8 mouse cellular contexts compared by ENCODE assay signal in the genomic region with DNA sequence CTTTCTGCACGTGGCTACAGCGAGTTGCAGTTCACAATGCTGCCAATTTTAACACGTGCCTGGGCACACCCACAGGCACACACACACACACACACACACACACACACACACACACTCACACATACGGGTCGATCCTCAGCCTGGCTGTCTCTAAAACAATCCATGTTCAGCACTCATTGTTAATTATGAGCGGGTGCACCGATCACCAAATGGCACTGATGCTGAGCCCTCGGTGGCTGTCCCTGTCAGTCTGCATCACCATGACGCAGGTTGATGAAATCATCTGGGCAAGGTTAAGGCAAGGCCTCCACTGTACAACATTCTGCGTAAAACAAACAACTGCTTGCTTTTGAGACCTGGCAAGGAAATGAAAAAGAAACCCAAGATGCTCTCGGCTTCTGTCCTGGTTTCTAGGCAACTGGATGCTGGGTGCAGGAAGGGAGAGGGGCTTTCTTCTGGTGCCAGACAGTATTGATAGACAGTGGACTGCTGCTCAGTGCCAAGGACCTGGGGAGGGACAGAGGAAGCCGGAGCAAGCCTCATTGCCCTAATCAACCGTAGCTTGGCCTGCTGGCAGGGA.
A peak's percentile ranks its signal among the peaks of the same experiment; 100 is the strongest.
DNase-seq lines count a peak whose midpoint lies in the region.

No protein-coding gene starts in this region.

- intact Hi-C loops in left cerebral cortex, postnatal 10 days (cut with DNase I): no loop called here

- DNase-seq in adrenal gland, adult (ENCODE audit: inconsistent age in 2 of 2, low spot score in 1 of 2): peak; percentile 76 to 86
- no peak for DNase-seq in adrenal gland, postnatal 4 days (ENCODE audit: low spot score in 2 of 2)
- DNase-seq in frontal cortex, postnatal 10 days (ENCODE audit: low spot score in 2 of 2): peak; percentile 50 to 65
- DNase-seq in left cerebral cortex, postnatal 10 days (ENCODE audit: extremely low spot score in 1 of 2, low spot score in 2 of 2): peak; percentile 43 to 68
- peak; percentile 23 to 48 for DNase-seq in right cerebral cortex, adult 2 months (ENCODE audit: low spot score in 2 of 2)
- no peak for DNase-seq in liver
- DNase-seq in thymus, postnatal 36 days: no peak
- DNase-seq in gastrocnemius, postnatal 4 days (ENCODE audit: low spot score in 2 of 2): no peak

Comparison
In these comparisons a context has a peak if more than half of its experiments do, and no peak if none do; other contexts are left out.
1. DNase-seq: peak in adrenal gland, adult (2 of 2), frontal cortex, postnatal 10 days (2 of 2), left cerebral cortex, postnatal 10 days (2 of 2) and right cerebral cortex, adult 2 months (2 of 2); none in adrenal gland, postnatal 4 days (0 of 2), liver (single experiment), thymus, postnatal 36 days (0 of 2) and gastrocnemius, postnatal 4 days (0 of 2).